Mouse (Mus musculus) adipose tissue, adult 10 weeks (tissue): ENCODE data around the gene Olfr612. TPM values are rescaled to one million over a fixed set of nuclear protein-coding genes. Genes with fewer than 3 reads are reported as not detected.

Experiments
- polyA plus RNA-seq: library from polyadenylated mRNA; stranded (reverse); fragments of 350-450 nt; fragmentation: Illumina TruSeq; extraction: RNeasy Lipid Tissue Mini Kit (QIAGEN cat#74804); gene quantifications from one replicate; pipeline ENCODE4 v1.2.3, GENCODE M21; 2014; ENCODE audit warnings: low read depth, low replicate concordance

Gene Olfr612
- polyA plus RNA-seq, result not detected

GRCm38 (mm10) chr7:103542617-103543016 is at the start of gene Olfr612:
Gene Olfr612 (minus strand): TSS chr7:103542717.

GRCm38 (mm10) chr7:103589803-103590202 is 47.3 kb upstream of the Olfr612 start, which contains the start of gene Olfr618:
Gene Olfr618 (plus strand): TSS chr7:103590103.

GRCm38 (mm10) chr7:103572761-103573160 is 30.2 kb upstream of the Olfr612 start, which contains the start of gene Olfr617:
Gene Olfr617 (plus strand): TSS chr7:103573061.

GRCm38 (mm10) chr7:103569043-103569442 is 26.5 kb upstream of the Olfr612 start, which contains the start of gene Olfr616:
Gene Olfr616 (minus strand): TSS chr7:103569143.

GRCm38 (mm10) chr7:103555779-103556178 is 13.3 kb upstream of the Olfr612 start, which contains the start of gene Olfr615:
Gene Olfr615 (plus strand): TSS chr7:103556079.

GRCm38 (mm10) chr7:103547774-103548173 is 5.3 kb upstream of the Olfr612 start, which contains the start of gene Olfr613:
Gene Olfr613 (plus strand): TSS chr7:103548074.

GRCm38 (mm10) chr7:103520746-103521145 is 21.8 kb downstream of the Olfr612 start, which contains the start of gene Olfr611:
Gene Olfr611 (minus strand): TSS chr7:103520846.

GRCm38 (mm10) chr7:103512022-103512421 is 30.5 kb downstream of the Olfr612 start, which contains the start of gene Olfr610:
Gene Olfr610 (minus strand): TSS chr7:103512122.

GRCm38 (mm10) chr7:103497962-103498361 is 44.6 kb downstream of the Olfr612 start, which contains the start of gene Olfr609:
Gene Olfr609 (minus strand): TSS chr7:103498062.

Other genes with a start within 250 kb of the Olfr612 start
- gene Olfr596, start 237.1 kb downstream of the Olfr612 start, polyA plus RNA-seq, result not detected
- not detected for gene Olfr597, start 226.4 kb downstream of the Olfr612 start, polyA plus RNA-seq
- not detected for gene Olfr598, start 219.1 kb downstream of the Olfr612 start, polyA plus RNA-seq
- not detected for gene Olfr599, start 206.8 kb downstream of the Olfr612 start, polyA plus RNA-seq
- not detected for gene Olfr600, start 193.0 kb downstream of the Olfr612 start, polyA plus RNA-seq
- not detected for gene Olfr601, start 180.1 kb downstream of the Olfr612 start, polyA plus RNA-seq
- not detected for gene Olfr603, start 156.5 kb downstream of the Olfr612 start, polyA plus RNA-seq
- not detected for gene Usp17lc, start 127.6 kb downstream of the Olfr612 start, polyA plus RNA-seq
- gene Olfr605, start 97.3 kb downstream of the Olfr612 start, polyA plus RNA-seq, result not detected
- not detected for gene Olfr606, start 93.7 kb downstream of the Olfr612 start, polyA plus RNA-seq
- not detected for gene Olfr607, start 78.6 kb downstream of the Olfr612 start, polyA plus RNA-seq
- gene Olfr608, start 72.8 kb downstream of the Olfr612 start, polyA plus RNA-seq, result not detected
- not detected for gene Olfr609, start 44.7 kb downstream of the Olfr612 start, polyA plus RNA-seq
- gene Olfr610, start 30.6 kb downstream of the Olfr612 start, polyA plus RNA-seq, result not detected
- not detected for gene Olfr611, start 21.9 kb downstream of the Olfr612 start, polyA plus RNA-seq
- not detected for gene Olfr613, start 5.4 kb upstream of the Olfr612 start, polyA plus RNA-seq
- not detected for gene Olfr615, start 13.4 kb upstream of the Olfr612 start, polyA plus RNA-seq
- gene Olfr616, start 26.4 kb upstream of the Olfr612 start, polyA plus RNA-seq, result not detected
- gene Olfr617, start 30.3 kb upstream of the Olfr612 start, polyA plus RNA-seq, result not detected
- not detected for gene Olfr618, start 47.4 kb upstream of the Olfr612 start, polyA plus RNA-seq
- not detected for gene Olfr619, start 57.9 kb upstream of the Olfr612 start, polyA plus RNA-seq
- gene Olfr620, start 69.8 kb upstream of the Olfr612 start, polyA plus RNA-seq, result not detected
- gene Olfr622, start 100.0 kb upstream of the Olfr612 start, polyA plus RNA-seq, result not detected
- gene Olfr623, start 121.0 kb upstream of the Olfr612 start, polyA plus RNA-seq, result not detected
- gene Olfr624, start 128.5 kb upstream of the Olfr612 start, polyA plus RNA-seq, result 0.11 TPM
- gene Olfr625-ps1, start 140.0 kb upstream of the Olfr612 start, polyA plus RNA-seq, result not detected
- not detected for gene Olfr243, start 172.0 kb upstream of the Olfr612 start, polyA plus RNA-seq
- not detected for gene Olfr628, start 187.7 kb upstream of the Olfr612 start, polyA plus RNA-seq
- gene Olfr629, start 202.2 kb upstream of the Olfr612 start, polyA plus RNA-seq, result not detected
- not detected for gene Olfr630, start 214.6 kb upstream of the Olfr612 start, polyA plus RNA-seq
- gene Olfr69, start 228.9 kb upstream of the Olfr612 start, polyA plus RNA-seq, result not detected
- gene Olfr68, start 237.0 kb upstream of the Olfr612 start, polyA plus RNA-seq, result not detected
- gene Olfr67, start 249.1 kb upstream of the Olfr612 start, polyA plus RNA-seq, result not detected